Mouse (Mus musculus): ENCODE measurements at regions not wholly inside any gene's neighbourhood (a gene's known extent, or its start where the extent isn't known, plus 50 kb on each side); places are given as distances from the start of the nearest gene placed in this dataset.

GRCm38 (mm10) chr2:172710641-172711040, 161.2 kb downstream of the Tfap2c start:
- no peak overlapping the region for H3K4me2 ChIP-seq (replicated peaks)
- H3K36me3 ChIP-seq: no peaks in the 10 kb centered on the region
- 76% methylated on average over 4 of the region's 4 CpGs for WGBS
- H3K9ac ChIP-seq (replicated peaks): no peak overlapping the region
- no peaks in the 10 kb centered on the region for H3K27me3 ChIP-seq
- no peak for ATAC-seq (replicated peaks)
- no peak overlapping the region for H3K27ac ChIP-seq (replicated peaks)
- H3K4me1 ChIP-seq: no peaks in the 10 kb centered on the region
- H3K9me3 ChIP-seq: no peaks in the 10 kb centered on the region
- no peak overlapping the region for H3K4me3 ChIP-seq

- H3K4me3 ChIP-seq: no peak overlapping the region
- peaks cover 41% of the 10 kb centered on the region for H3K4me1 ChIP-seq
- H3K27ac ChIP-seq (replicated peaks): peak overlapping the region; percentile 62
- peak overlapping the region; percentile 93; the same call in 1 of the 2 replicates for H3K4me2 ChIP-seq (replicated peaks)
- no peaks in the 10 kb centered on the region for H3K9me3 ChIP-seq
- no peak for ATAC-seq (replicated peaks)
- H3K36me3 ChIP-seq: no peaks in the 10 kb centered on the region
- no peak overlapping the region for H3K9ac ChIP-seq (replicated peaks)
- WGBS: 5% methylated on average over 13 of the region's 13 CpGs
- H3K27me3 ChIP-seq: peaks cover 15% of the 10 kb centered on the region; the same call in 1 of the 2 replicates
Observed at GRCm38 (mm10) chr2:172726701-172727100, 177.3 kb downstream of the Tfap2c start.

GRCm38 (mm10) chr2:172727576-172727975, 178.2 kb downstream of the Tfap2c start:
- H3K36me3 ChIP-seq: no peaks in the 10 kb centered on the region
- 6% methylated on average over 10 of the region's 10 CpGs for WGBS
- H3K27me3 ChIP-seq: peaks cover 22% of the 10 kb centered on the region; the same call in 1 of the 2 replicates
- peak overlapping the region; percentile 93 for H3K4me2 ChIP-seq (replicated peaks)
- H3K9ac ChIP-seq (replicated peaks): no peak overlapping the region
- H3K27ac ChIP-seq (replicated peaks): peak overlapping the region; percentile 62
- H3K9me3 ChIP-seq: no peaks in the 10 kb centered on the region
- H3K4me1 ChIP-seq: peaks cover 49% of the 10 kb centered on the region
- no peak for ATAC-seq (replicated peaks)
- 0 out of 2 replicates have a peak overlapping the region, but pooled peaks have one; percentile 43 for H3K4me3 ChIP-seq

- Histone ChIP-seq H3K27me3 (peaks cover 22% of the 10 kb centered on the region; the same call in 1 of the 2 replicates), H3K27ac (replicated peaks) (peak overlapping the region; percentile 62), H3K36me3 (no peaks in the 10 kb centered on the region), H3K4me1 (peaks cover 55% of the 10 kb centered on the region), H3K4me3 (peak overlapping the region; percentile 43), H3K9ac (replicated peaks) (peak overlapping the region; percentile 22), H3K9me3 (no peaks in the 10 kb centered on the region), H3K4me2 (replicated peaks) (peak overlapping the region; percentile 93)
- under 1% methylated on average over 53 of the region's 53 CpGs for WGBS
- peak; percentile 91 for ATAC-seq (replicated peaks)
Observed at GRCm38 (mm10) chr2:172728240-172728821, 178.9 kb downstream of the Tfap2c start.

- H3K4me3 ChIP-seq: no peak overlapping the region
- peak overlapping the region; percentile 93 for H3K4me2 ChIP-seq (replicated peaks)
- WGBS: 37% methylated on average over 4 of the region's 4 CpGs
- peaks cover 58% of the 10 kb centered on the region for H3K4me1 ChIP-seq
- ATAC-seq (replicated peaks): no peak
- H3K36me3 ChIP-seq: no peaks in the 10 kb centered on the region
- no peaks in the 10 kb centered on the region for H3K9me3 ChIP-seq
- H3K27ac ChIP-seq (replicated peaks): peak overlapping the region; percentile 62
- H3K27me3 ChIP-seq: peaks cover 22% of the 10 kb centered on the region; the same call in 1 of the 2 replicates
- H3K9ac ChIP-seq (replicated peaks): no peak overlapping the region
Observed at GRCm38 (mm10) chr2:172729151-172729550, 179.8 kb downstream of the Tfap2c start.

GRCm38 (mm10) chr2:172729741-172730140, 180.3 kb downstream of the Tfap2c start:
- peaks cover 22% of the 10 kb centered on the region; the same call in 1 of the 2 replicates for H3K27me3 ChIP-seq
- H3K4me3 ChIP-seq: no peak overlapping the region
- ATAC-seq (replicated peaks): no peak
- no peak overlapping the region for H3K9ac ChIP-seq (replicated peaks)
- no peak overlapping the region for H3K27ac ChIP-seq (replicated peaks)
- H3K4me1 ChIP-seq: peaks cover 58% of the 10 kb centered on the region
- H3K4me2 ChIP-seq (replicated peaks): no peak overlapping the region
- no peaks in the 10 kb centered on the region for H3K9me3 ChIP-seq
- H3K36me3 ChIP-seq: no peaks in the 10 kb centered on the region
- WGBS: 59% methylated on average over 9 of the region's 9 CpGs

- H3K36me3 ChIP-seq: no peaks in the 10 kb centered on the region
- peak overlapping the region; percentile 27 for H3K4me3 ChIP-seq
- H3K4me1 ChIP-seq: peaks cover 57% of the 10 kb centered on the region
- no peak overlapping the region; the same call in 1 of the 2 replicates for H3K27ac ChIP-seq (replicated peaks)
- peaks cover 22% of the 10 kb centered on the region; the same call in 1 of the 2 replicates for H3K27me3 ChIP-seq
- peak overlapping the region; percentile 39 for H3K9ac ChIP-seq (replicated peaks)
- no peaks in the 10 kb centered on the region for H3K9me3 ChIP-seq
- ATAC-seq (replicated peaks): no peak
- peak overlapping the region; percentile 36 for H3K4me2 ChIP-seq (replicated peaks)
- 3% methylated on average over 18 of the region's 18 CpGs for WGBS
Observed at GRCm38 (mm10) chr2:172731408-172731807, 182.0 kb downstream of the Tfap2c start.

GRCm38 (mm10) chr2:172732453-172733210, 183.2 kb downstream of the Tfap2c start:
- Histone ChIP-seq H3K9ac (replicated peaks) (no peak overlapping the region), H3K36me3 (no peaks in the 10 kb centered on the region), H3K4me1 (peaks cover 45% of the 10 kb centered on the region), H3K9me3 (no peaks in the 10 kb centered on the region), H3K4me3 (no peak overlapping the region), H3K27me3 (peaks cover 22% of the 10 kb centered on the region; the same call in 1 of the 2 replicates), H3K27ac (replicated peaks) (no peak overlapping the region), H3K4me2 (replicated peaks) (no peak overlapping the region)
- ATAC-seq (replicated peaks): no peak
- 10% methylated on average over 19 of the region's 19 CpGs for WGBS

- H3K9ac ChIP-seq (replicated peaks): no peak overlapping the region
- H3K9me3 ChIP-seq: no peaks in the 10 kb centered on the region
- no peaks in the 10 kb centered on the region for H3K36me3 ChIP-seq
- no peak overlapping the region for H3K4me3 ChIP-seq
- no peak overlapping the region for H3K4me2 ChIP-seq (replicated peaks)
- ATAC-seq (replicated peaks): no peak
- H3K27me3 ChIP-seq: peaks cover 22% of the 10 kb centered on the region; the same call in 1 of the 2 replicates
- H3K27ac ChIP-seq (replicated peaks): no peak overlapping the region
- WGBS: 5% methylated on average over 9 of the region's 9 CpGs
- peaks cover 36% of the 10 kb centered on the region for H3K4me1 ChIP-seq
Observed at GRCm38 (mm10) chr2:172733403-172733995, 184.1 kb downstream of the Tfap2c start.

- H3K36me3 ChIP-seq: no peaks in the 10 kb centered on the region
- H3K4me2 ChIP-seq (replicated peaks): no peak overlapping the region
- WGBS: 31% methylated on average over 6 of the region's 6 CpGs
- no peak for ATAC-seq (replicated peaks)
- no peak overlapping the region for H3K9ac ChIP-seq (replicated peaks)
- peaks cover 26% of the 10 kb centered on the region for H3K4me1 ChIP-seq
- no peak overlapping the region for H3K27ac ChIP-seq (replicated peaks)
- no peaks in the 10 kb centered on the region for H3K9me3 ChIP-seq
- H3K27me3 ChIP-seq: peaks cover 15% of the 10 kb centered on the region; the same call in 1 of the 2 replicates
- H3K4me3 ChIP-seq: no peak overlapping the region
Observed at GRCm38 (mm10) chr2:172735621-172736020, 186.2 kb downstream of the Tfap2c start.

- H3K27me3 ChIP-seq: peaks cover 4% of the 10 kb centered on the region; the same call in 1 of the 2 replicates
- no peak overlapping the region for H3K4me2 ChIP-seq (replicated peaks)
- no peak overlapping the region for H3K4me3 ChIP-seq
- H3K27ac ChIP-seq (replicated peaks): no peak overlapping the region
- WGBS: 12% methylated on average over 11 of the region's 11 CpGs
- no peaks in the 10 kb centered on the region for H3K36me3 ChIP-seq
- H3K9me3 ChIP-seq: no peaks in the 10 kb centered on the region
- no peak overlapping the region for H3K9ac ChIP-seq (replicated peaks)
- no peaks in the 10 kb centered on the region for H3K4me1 ChIP-seq
- ATAC-seq (replicated peaks): no peak
Observed at GRCm38 (mm10) chr2:172739041-172739491, 189.7 kb downstream of the Tfap2c start.

- no peak for ATAC-seq (replicated peaks)
Observed at GRCm38 (mm10) chr2:172739529-172739928, 190.1 kb downstream of the Tfap2c start.

More at GRCm38 (mm10) chr2:172739529-172739928, 190.1 kb downstream of the Tfap2c start:
- Histone ChIP-seq H3K36me3 (no peaks in the 10 kb centered on the region), H3K27ac (replicated peaks) (no peak overlapping the region), H3K4me1 (no peaks in the 10 kb centered on the region), H3K9ac (replicated peaks) (no peak overlapping the region), H3K27me3 (peaks cover 4% of the 10 kb centered on the region; the same call in 1 of the 2 replicates), H3K4me3 (no peak overlapping the region), H3K9me3 (no peaks in the 10 kb centered on the region), H3K4me2 (replicated peaks) (no peak overlapping the region)
- WGBS: 27% methylated on average over 19 of the region's 19 CpGs
